Mouse (Mus musculus) macrophage (primary cell): ENCODE measurements around the gene Armh4. TPM values are rescaled to one million over a fixed set of nuclear protein-coding genes. Genes with fewer than 3 reads are reported as not detected.

ENCODE experiments used
- H3K27ac ChIP-seq: fragments of 350-480 bp; formaldehyde crosslinking; 2 replicates; pipeline ENCODE4 v1.9.0; 2021
- H3K36me3 ChIP-seq: fragments of 350-480 bp; formaldehyde crosslinking; 2 replicates; pipeline ENCODE4 v1.9.0; 2021; ENCODE audit errors: inconsistent target
- H3K4me3 ChIP-seq: fragments of 350-480 bp; formaldehyde crosslinking; 2 replicates; pipeline ENCODE4 v1.9.0; 2021; ENCODE audit errors: inconsistent target
- H3K79me2 ChIP-seq: fragments of 350-480 bp; formaldehyde crosslinking; 2 replicates; pipeline ENCODE4 v1.9.0; 2021; ENCODE audit errors: inconsistent target
- WGBS: methylation state at CpG from one replicate; pipeline ENCODE4 v1.1.7; 2026; ENCODE audit warnings: inconsistent platforms; ENCODE audit not compliant: missing documents; 5-methylcytosine and 5-hydroxymethylcytosine counted together
- polyA plus RNA-seq: library from polyadenylated mRNA; stranded (reverse); fragments of 250-400 nt; gene quantifications from 3 replicates; pipeline ENCODE4 v1.2.4, GENCODE M21; 2018; ENCODE audit warnings: inconsistent platforms

Armh4 gene
- polyA plus RNA-seq, 1 experiment from 2014 or later, result not detected

GRCm38 (mm10) chr14:49679511-49680284 is 103.5 kb downstream of the Armh4 start:
- H3K4me3 ChIP-seq, result no peak overlapping the region
- 85% methylated on average over 5 of the region's 5 CpGs for WGBS
- no peaks in the 10 kb centered on the region for H3K36me3 ChIP-seq
- no peak overlapping the region for H3K27ac ChIP-seq
- H3K79me2 ChIP-seq, result no peaks in the 10 kb centered on the region

- no peak overlapping the region for H3K27ac ChIP-seq
- WGBS, result 77% methylated on average over 2 of the region's 2 CpGs
- H3K4me3 ChIP-seq, result no peak overlapping the region
- no peaks in the 10 kb centered on the region for H3K36me3 ChIP-seq
- H3K79me2 ChIP-seq, result no peaks in the 10 kb centered on the region
Observed at GRCm38 (mm10) chr14:49676580-49676979, 106.6 kb downstream of the Armh4 start.

- no peak overlapping the region for H3K27ac ChIP-seq
- H3K4me3 ChIP-seq, result no peak overlapping the region
- no peaks in the 10 kb centered on the region for H3K79me2 ChIP-seq
- 52% methylated on average over 4 of the region's 4 CpGs for WGBS
- H3K36me3 ChIP-seq, result no peaks in the 10 kb centered on the region
Observed at GRCm38 (mm10) chr14:49660444-49660843, 122.7 kb downstream of the Armh4 start.

GRCm38 (mm10) chr14:49649191-49649590 is 134.0 kb downstream of the Armh4 start:
- 100% methylated on average over 1 of the region's 1 CpGs for WGBS

GRCm38 (mm10) chr14:49637422-49637821 is 145.8 kb downstream of the Armh4 start:
- no peak overlapping the region for H3K27ac ChIP-seq
- no peak overlapping the region for H3K4me3 ChIP-seq
- 80% methylated on average over 1 of the region's 1 CpGs for WGBS
- no peaks in the 10 kb centered on the region for H3K79me2 ChIP-seq
- no peaks in the 10 kb centered on the region for H3K36me3 ChIP-seq

More at GRCm38 (mm10) chr14:49649191-49649590, 134.0 kb downstream of the Armh4 start:
- Histone ChIP-seq H3K79me2 (no peaks in the 10 kb centered on the region), H3K36me3 (no peaks in the 10 kb centered on the region), H3K27ac (no peak overlapping the region), H3K4me3 (no peak overlapping the region)

GRCm38 (mm10) chr14:49626055-49626454 is 157.1 kb downstream of the Armh4 start:
- 75% methylated on average over 4 of the region's 4 CpGs for WGBS
- H3K79me2 ChIP-seq, result no peaks in the 10 kb centered on the region
- no peaks in the 10 kb centered on the region for H3K36me3 ChIP-seq
- H3K27ac ChIP-seq, result no peak overlapping the region
- H3K4me3 ChIP-seq, result no peak overlapping the region

Other genes with a start within 250 kb of the Armh4 start
- gene Olfr722, start 118.6 kb upstream of the Armh4 start, polyA plus RNA-seq, result not detected in 3 replicates
- gene Olfr723, start 148.4 kb upstream of the Armh4 start, polyA plus RNA-seq, result not detected in 3 replicates
- gene Olfr724, start 179.9 kb upstream of the Armh4 start, polyA plus RNA-seq, result not detected in 3 replicates